Mouse (Mus musculus): Measurements from ENCODE around the gene Il12rb1. TPM values are rescaled to one million over a fixed set of nuclear protein-coding genes. Genes with fewer than 3 reads are reported as not detected.
A peak's percentile ranks its signal among the peaks of the same experiment; 100 is the strongest.

Il12rb1 gene
- total and polyA plus RNA-seq, 3 experiments = 0.16 TPM; not detected in 2

GRCm38 (mm10) chr8:70834071-70834470 lies 25.8 kb downstream of the Il12rb1 start:
- Histone ChIP-seq H3K4me3 (no peak overlapping the region), H3K79me2 (replicated peaks; ENCODE audit: control insufficient read depth, insufficient read depth, low read length) (no peaks in the 10 kb centered on the region), H3K27me3 (ENCODE audit: control insufficient read depth, insufficient read depth, low read length) (no peaks in the 10 kb centered on the region), H3K4me1 (ENCODE audit: control insufficient read depth, insufficient read depth, low read length) (peaks cover 5% of the 10 kb centered on the region), H3K9ac (ENCODE audit: low read depth, low read length) (peak overlapping the region; percentile 24; the same call in 1 of the 2 replicates), H3K27ac (peak overlapping the region; percentile 77), H3K36me3 (ENCODE audit: control insufficient read depth, insufficient read depth, low read length) (no peaks in the 10 kb centered on the region)
- TF ChIP-seq CTCF (IDR thresholded peaks at IDR 0.05) (no peak), EP300 (IDR thresholded peaks at IDR 0.05; ENCODE audit: insufficient read depth, low read depth, low read length) (peak; percentile 79; the same call in 1 of the 2 replicates), POLR2A (IDR thresholded peaks at IDR 0.05; ENCODE audit: insufficient read depth, low read depth, low read length) (0 out of 2 replicates have a peak, but pooled peaks have one; percentile 33)
- DNase-seq = no peak
- WGBS = 83% methylated on average over 3 of the region's 3 CpGs
- intact Hi-C loops (cut with DNase I) = no loop called here

GRCm38 (mm10) chr8:70836666-70837065 lies 28.4 kb downstream of the Il12rb1 start:
- Histone ChIP-seq H3K36me3 (ENCODE audit: control insufficient read depth, insufficient read depth, low read length) (no peaks in the 10 kb centered on the region), H3K27me3 (ENCODE audit: control insufficient read depth, insufficient read depth, low read length) (no peaks in the 10 kb centered on the region), H3K79me2 (replicated peaks; ENCODE audit: control insufficient read depth, insufficient read depth, low read length) (no peaks in the 10 kb centered on the region), H3K4me1 (ENCODE audit: control insufficient read depth, insufficient read depth, low read length) (peaks cover 7% of the 10 kb centered on the region), H3K9ac (ENCODE audit: low read depth, low read length) (no peak overlapping the region), H3K4me3 (no peak overlapping the region), H3K27ac (no peak overlapping the region)
- intact Hi-C loops (cut with DNase I) = no loop called here
- no peak for DNase-seq
- no peak for TF ChIP-seq EP300 (IDR thresholded peaks at IDR 0.05; ENCODE audit: insufficient read depth, low read depth, low read length)
- 85% methylated on average over 12 of the region's 12 CpGs for WGBS

- no peaks in the 10 kb centered on the region for H3K36me3 ChIP-seq (ENCODE audit: control insufficient read depth, insufficient read depth, low read length)
- DNase-seq = no peak
- H3K27me3 ChIP-seq (ENCODE audit: control insufficient read depth, insufficient read depth, low read length) = no peaks in the 10 kb centered on the region
- peak overlapping the region; percentile 53 for H3K4me3 ChIP-seq
- no peak; the same call in 1 of the 2 replicates for TF ChIP-seq POLR2A (IDR thresholded peaks at IDR 0.05; ENCODE audit: insufficient read depth, low read depth, low read length)
- no peak for TF ChIP-seq EP300 (IDR thresholded peaks at IDR 0.05; ENCODE audit: insufficient read depth, low read depth, low read length)
- TF ChIP-seq CTCF (IDR thresholded peaks at IDR 0.05) = peak; percentile 31
- WGBS = 2% methylated on average over 66 of the region's 66 CpGs
- H3K79me2 ChIP-seq (replicated peaks; ENCODE audit: control insufficient read depth, insufficient read depth, low read length) = no peaks in the 10 kb centered on the region
- peak overlapping the region; percentile 94 for H3K27ac ChIP-seq
- H3K4me1 ChIP-seq (ENCODE audit: control insufficient read depth, insufficient read depth, low read length) = peaks cover 1% of the 10 kb centered on the region
- intact Hi-C loops (cut with DNase I) = no loop called here
- peak overlapping the region; percentile 82 for H3K9ac ChIP-seq (ENCODE audit: low read depth, low read length)
Measured at GRCm38 (mm10) chr8:70838654-70839407, 30.6 kb downstream of the Il12rb1 start.

- WGBS = 2% methylated on average over 55 of the region's 55 CpGs
- DNase-seq = peak; percentile 96 to 99
- Histone ChIP-seq H3K36me3 (ENCODE audit: control insufficient read depth, insufficient read depth, low read length) (no peaks in the 10 kb centered on the region), H3K4me1 (ENCODE audit: control insufficient read depth, insufficient read depth, low read length) (peaks cover 1% of the 10 kb centered on the region; the same call in 1 of the 2 replicates), H3K27me3 (ENCODE audit: control insufficient read depth, insufficient read depth, low read length) (no peaks in the 10 kb centered on the region), H3K4me3 (peak within 1 kb of the TSS; percentile 53), H3K79me2 (replicated peaks; ENCODE audit: control insufficient read depth, insufficient read depth, low read length) (no peaks in the 10 kb centered on the region), H3K27ac (peak within 1 kb of the TSS; percentile 94), H3K9ac (ENCODE audit: low read depth, low read length) (peak within 1 kb of the TSS; percentile 82)
- TF ChIP-seq CTCF (IDR thresholded peaks at IDR 0.05) (no peak), POLR2A (IDR thresholded peaks at IDR 0.05; ENCODE audit: insufficient read depth, low read depth, low read length) (peak; percentile 100), EP300 (IDR thresholded peaks at IDR 0.05; ENCODE audit: insufficient read depth, low read depth, low read length) (peak; percentile 64)
- intact Hi-C loops (cut with DNase I) = loop anchor here (2.0 kb wide), 1 partner anchor 73 kb away; no protein-coding TSS in a partner anchor
Measured at GRCm38 (mm10) chr8:70839408-70840351, 31.4 kb downstream of the Il12rb1 start, which contains the start of gene Arrdc2. TSS of gene Arrdc2 (minus strand) at chr8:70839720.

GRCm38 (mm10) chr8:70840590-70840989 lies 32.3 kb downstream of the Il12rb1 start:
- no peak for TF ChIP-seq POLR2A (IDR thresholded peaks at IDR 0.05; ENCODE audit: insufficient read depth, low read depth, low read length)
- TF ChIP-seq EP300 (IDR thresholded peaks at IDR 0.05; ENCODE audit: insufficient read depth, low read depth, low read length) = no peak
- TF ChIP-seq CTCF (IDR thresholded peaks at IDR 0.05) = no peak
- intact Hi-C loops (cut with DNase I) = loop anchor here (2.0 kb wide), 1 partner anchor 74 kb away; no protein-coding TSS in a partner anchor
- Histone ChIP-seq H3K79me2 (replicated peaks; ENCODE audit: control insufficient read depth, insufficient read depth, low read length) (no peaks in the 10 kb centered on the region), H3K9ac (ENCODE audit: low read depth, low read length) (no peak overlapping the region), H3K36me3 (ENCODE audit: control insufficient read depth, insufficient read depth, low read length) (no peaks in the 10 kb centered on the region), H3K4me1 (ENCODE audit: control insufficient read depth, insufficient read depth, low read length) (peaks cover 1% of the 10 kb centered on the region; the same call in 1 of the 2 replicates), H3K27me3 (ENCODE audit: control insufficient read depth, insufficient read depth, low read length) (no peaks in the 10 kb centered on the region), H3K4me3 (no peak overlapping the region), H3K27ac (peak overlapping the region; percentile 90; the same call in 1 of the 2 replicates)
- 51% methylated on average over 10 of the region's 10 CpGs for WGBS
- no peak for DNase-seq
